Mouse (Mus musculus) C2C12 (cell line): ENCODE measurements at regions not wholly inside any gene's neighbourhood (a gene's known extent, or its start where the extent isn't known, plus 50 kb on each side); places are given as distances from the start of the nearest gene placed in this dataset.
"Not testable (repeated sequence)": the region's sequence is repeated elsewhere in the genome, so short reads cannot be mapped to it uniquely, and the experiment has no call there.

Experiments used
- H3K27me3 ChIP-seq: one replicate; pipeline ENCODE4 v1.6.1; 2011; ENCODE audit not compliant: control insufficient read depth, insufficient read depth, insufficient read length
- H3K36me3 ChIP-seq: one replicate; pipeline ENCODE4 v1.6.1; 2011; ENCODE audit not compliant: control insufficient read depth, insufficient read depth
- H3K4me3 ChIP-seq: one replicate; pipeline ENCODE4 v1.5.1; 2011; ENCODE audit warnings: mild to moderate bottlenecking, control low read depth; ENCODE audit not compliant: poor library complexity, insufficient read depth, severe bottlenecking
- H3K79me2 ChIP-seq: one replicate; pipeline ENCODE4 v1.6.1; 2011; ENCODE audit not compliant: control insufficient read depth, insufficient read depth
- H3K79me3 ChIP-seq: one replicate; pipeline ENCODE4 v1.6.1; 2011; ENCODE audit warnings: low read depth, control low read depth
- H3ac ChIP-seq: one replicate; pipeline ENCODE3; 2011; ENCODE audit warnings: low read depth; ENCODE audit not compliant: control insufficient read depth, insufficient read length
- CEBPB ChIP-seq: IDR thresholded peaks from one replicate; pipeline ENCODE4 v1.6.1; 2011; ENCODE audit warnings: low read depth, mild to moderate bottlenecking, control low read depth, moderate library complexity
- CTCF ChIP-seq: IDR thresholded peaks from one replicate; pipeline ENCODE4 v1.5.1; 2011; ENCODE audit not compliant: control insufficient read depth, insufficient read depth, insufficient read length
- FOSL1 ChIP-seq: IDR thresholded peaks from one replicate; pipeline ENCODE4 v1.8.0; 2011; ENCODE audit warnings: mild to moderate bottlenecking, low read length; ENCODE audit not compliant: poor library complexity, insufficient read depth, severe bottlenecking
- MAX ChIP-seq: IDR thresholded peaks from one replicate; pipeline ENCODE4 v1.6.1; 2011; ENCODE audit warnings: mild to moderate bottlenecking, control low read depth
- MYOD1 ChIP-seq: IDR thresholded peaks from one replicate; pipeline ENCODE4 v1.6.1; 2011; ENCODE audit warnings: low read depth; ENCODE audit not compliant: control insufficient read depth, insufficient read length
- MYOG ChIP-seq: IDR thresholded peaks from one replicate; pipeline ENCODE4 v1.6.1; 2011; ENCODE audit not compliant: control insufficient read depth, insufficient read length; ENCODE audit errors: extremely low read depth
- USF1 ChIP-seq: IDR thresholded peaks from one replicate; pipeline ENCODE4 v1.6.1; 2011; ENCODE audit warnings: low read depth, mild to moderate bottlenecking, control low read depth, moderate library complexity

- Histone ChIP-seq H3K4me3 (no peak overlapping the region), H3K36me3 (no peaks in the 10 kb centered on the region)
- TF ChIP-seq CTCF, result no peak
- no peak for TF ChIP-seq FOSL1
- no peak for TF ChIP-seq CEBPB
- no peak for TF ChIP-seq USF1
- TF ChIP-seq MYOG, result no peak
- TF ChIP-seq MYOD1, result no peak
- TF ChIP-seq MAX, result no peak
Measured at GRCm38 (mm10) chr3:152040751-152041150, 125.3 kb downstream of the Gipc2 start.

GRCm38 (mm10) chr3:152036819-152037218, 129.2 kb downstream of the Gipc2 start:
- H3ac ChIP-seq, H3K79me3 ChIP-seq, H3K79me2 ChIP-seq, H3K27me3 ChIP-seq, H3K4me3 ChIP-seq, H3K36me3 ChIP-seq: not testable (repeated sequence)

More at GRCm38 (mm10) chr3:152040751-152041150, 125.3 kb downstream of the Gipc2 start:
- Histone ChIP-seq H3ac (no peak overlapping the region), H3K27me3 (no peaks in the 10 kb centered on the region), H3K79me2 (no peaks in the 10 kb centered on the region), H3K79me3 (no peaks in the 10 kb centered on the region)

GRCm38 (mm10) chr3:152035416-152035815, 130.6 kb downstream of the Gipc2 start:
- H3K79me3 ChIP-seq, result no peaks in the 10 kb centered on the region
- no peak for TF ChIP-seq CEBPB
- no peak for TF ChIP-seq MAX
- TF ChIP-seq MYOG, result no peak
- no peak for TF ChIP-seq MYOD1
- TF ChIP-seq CTCF, result no peak
- TF ChIP-seq USF1, result no peak
- no peak for TF ChIP-seq FOSL1
- no peaks in the 10 kb centered on the region for H3K27me3 ChIP-seq
- H3K79me2 ChIP-seq, result no peaks in the 10 kb centered on the region
- no peak overlapping the region for H3K4me3 ChIP-seq
- no peaks in the 10 kb centered on the region for H3K36me3 ChIP-seq
- no peak overlapping the region for H3ac ChIP-seq

GRCm38 (mm10) chr3:152034686-152035085, 131.3 kb downstream of the Gipc2 start:
- Histone ChIP-seq H3K79me2 (no peaks in the 10 kb centered on the region), H3K27me3 (no peaks in the 10 kb centered on the region), H3ac (no peak overlapping the region), H3K79me3 (no peaks in the 10 kb centered on the region), H3K36me3 (no peaks in the 10 kb centered on the region), H3K4me3 (no peak overlapping the region)
- TF ChIP-seq MAX, result no peak
- TF ChIP-seq CEBPB, result no peak
- no peak for TF ChIP-seq FOSL1
- no peak for TF ChIP-seq CTCF
- no peak for TF ChIP-seq MYOD1
- no peak for TF ChIP-seq MYOG

GRCm38 (mm10) chr3:152034221-152034620, 131.8 kb downstream of the Gipc2 start:
- H3K36me3 ChIP-seq, result no peaks in the 10 kb centered on the region
- H3K27me3 ChIP-seq, result no peaks in the 10 kb centered on the region
- H3K4me3 ChIP-seq, result no peak overlapping the region
- TF ChIP-seq USF1, result no peak
- TF ChIP-seq MYOG, result no peak
- no peak for TF ChIP-seq CTCF
- no peak for TF ChIP-seq FOSL1
- TF ChIP-seq CEBPB, result no peak
- no peak for TF ChIP-seq MYOD1
- no peak for TF ChIP-seq MAX
- H3K79me3 ChIP-seq, result no peaks in the 10 kb centered on the region
- H3ac ChIP-seq, result no peak overlapping the region
- H3K79me2 ChIP-seq, result no peaks in the 10 kb centered on the region

- Histone ChIP-seq H3K79me2 (no peaks in the 10 kb centered on the region), H3K4me3 (no peak overlapping the region), H3K36me3 (no peaks in the 10 kb centered on the region), H3K79me3 (no peaks in the 10 kb centered on the region), H3ac (no peak overlapping the region), H3K27me3 (no peaks in the 10 kb centered on the region)
- TF ChIP-seq CTCF, result no peak
- TF ChIP-seq MYOD1, result no peak
- no peak for TF ChIP-seq CEBPB
- no peak for TF ChIP-seq MAX
- no peak for TF ChIP-seq USF1
- TF ChIP-seq MYOG, result no peak
- no peak for TF ChIP-seq FOSL1
Measured at GRCm38 (mm10) chr3:152032663-152033318, 133.2 kb downstream of the Gipc2 start.
